Mouse (Mus musculus) thymus, adult 2 months (tissue): Measurements from ENCODE around the gene Vps35l.

Experiments
- CTCF ChIP-seq: fragments of 200-500 bp; IDR thresholded peaks from 2 replicates; pipeline ENCODE4 v1.5.1; 2012; ENCODE audit warnings: mild to moderate bottlenecking, control low read depth, low read length, moderate library complexity, borderline replicate concordance; ENCODE audit not compliant: control insufficient read depth, poor library complexity, insufficient read depth; ENCODE audit errors: extremely low read depth
- POLR2A ChIP-seq: fragments of 200-500 bp; IDR thresholded peaks from 2 replicates; pipeline ENCODE4 v1.6.1; 2012; ENCODE audit warnings: mild to moderate bottlenecking, low read length, control low read depth, moderate library complexity; ENCODE audit not compliant: control insufficient read depth, poor library complexity, insufficient read depth; ENCODE audit errors: extremely low read depth

- no peak for TF ChIP-seq CTCF
- no peak for TF ChIP-seq POLR2A
Measured at GRCm38 (mm10) chr7:118858640-118859039, 118.6 kb downstream of the Vps35l start.
